Mouse (Mus musculus): Measurements from ENCODE around the gene Mvk. TPM values are rescaled to one million over a fixed set of nuclear protein-coding genes. Genes with fewer than 3 reads are reported as not detected.

Mvk gene
- total RNA-seq (2021) (10 to 100 TPM in 1 of 2 experiments, 1 to 10 TPM in 1; 9.8 to 10.6 TPM), polyA plus RNA-seq (2012; rRNA removed) (10.9 and 12.4 TPM in 2 replicates)
- long read RNA-seq, partial matches to known transcripts = 2 of 5 reads
- long read RNA-seq, other reads (novel, unspliced or antisense) = 1 of 5 reads

DNA sequence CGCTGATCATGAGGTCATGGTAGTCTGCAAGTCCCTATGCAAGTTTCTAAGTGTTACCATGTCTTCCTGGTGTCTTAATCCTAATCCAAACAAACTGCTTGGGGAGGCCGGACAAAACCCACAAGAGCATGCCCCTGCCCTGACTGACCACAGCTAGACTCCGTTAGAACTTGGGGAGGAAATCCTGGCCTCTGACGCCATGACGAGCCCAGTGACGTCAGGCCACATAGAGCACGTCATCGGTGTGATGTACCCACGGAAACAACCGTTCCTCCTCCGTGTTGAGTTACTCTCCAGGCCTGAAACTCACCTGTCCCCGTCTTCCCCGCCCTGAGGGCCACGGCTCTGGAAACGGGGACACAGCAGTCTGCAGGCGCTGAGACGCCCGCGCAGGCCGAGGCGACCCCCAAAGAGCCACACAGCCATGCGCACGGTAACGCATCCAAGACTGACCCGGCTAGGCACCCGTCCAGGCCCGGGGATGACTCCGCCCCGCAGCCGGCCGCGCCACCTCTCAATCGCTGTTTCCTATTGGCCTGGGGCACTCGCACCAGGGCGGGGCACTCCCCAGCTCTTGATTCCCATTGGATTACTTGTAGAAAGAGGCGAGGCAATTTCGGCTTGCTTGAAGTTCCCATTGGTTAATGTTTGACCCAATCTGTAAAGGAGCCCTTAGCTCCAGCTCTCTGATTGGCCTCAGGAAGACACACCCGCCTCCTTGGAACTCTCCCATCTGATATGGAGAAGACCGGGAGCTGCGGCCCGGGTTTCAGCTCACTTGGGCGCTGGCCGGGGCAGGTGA lies at the start of gene Mvk, which contains the start of gene Mmab:
Gene Mvk, plus strand, starts transcription at position 704 of the 802 bp plus-strand sequence.
Gene Mmab, minus strand, starts transcription at position 495 of the 802 bp plus-strand sequence.
- peak; percentile 98 to 99 for DNase-seq
- Histone ChIP-seq H3K36me3 (ENCODE audit: control insufficient read depth, insufficient read depth, low read length) (no peaks in the 10 kb centered on the region), H3K79me2 (replicated peaks; ENCODE audit: control insufficient read depth, insufficient read depth, low read length) (no peaks in the 10 kb centered on the region), H3K4me1 (ENCODE audit: control insufficient read depth, insufficient read depth, low read length) (peaks cover 2% of the 10 kb centered on the region; the same call in 1 of the 2 replicates), H3K27me3 (ENCODE audit: control insufficient read depth, insufficient read depth, low read length) (no peaks in the 10 kb centered on the region), H3K9ac (ENCODE audit: low read depth, low read length) (peak within 1 kb of the TSS; percentile 76), H3K27ac (peak within 1 kb of the TSS; percentile 75), H3K4me3 (peak within 1 kb of the TSS; percentile 78)
- intact Hi-C loops (cut with DNase I) = loop anchor here (5.0 kb wide), 1 partner anchor 671 kb away; the partner anchor contains the start of genes Iscu and Sart3
- TF ChIP-seq POLR2A (IDR thresholded peaks at IDR 0.05; ENCODE audit: insufficient read depth, low read depth, low read length) (peak; percentile 70), CTCF (IDR thresholded peaks at IDR 0.05) (no peak)
- 2% methylated on average over 43 of the region's 43 CpGs for WGBS

DNA sequence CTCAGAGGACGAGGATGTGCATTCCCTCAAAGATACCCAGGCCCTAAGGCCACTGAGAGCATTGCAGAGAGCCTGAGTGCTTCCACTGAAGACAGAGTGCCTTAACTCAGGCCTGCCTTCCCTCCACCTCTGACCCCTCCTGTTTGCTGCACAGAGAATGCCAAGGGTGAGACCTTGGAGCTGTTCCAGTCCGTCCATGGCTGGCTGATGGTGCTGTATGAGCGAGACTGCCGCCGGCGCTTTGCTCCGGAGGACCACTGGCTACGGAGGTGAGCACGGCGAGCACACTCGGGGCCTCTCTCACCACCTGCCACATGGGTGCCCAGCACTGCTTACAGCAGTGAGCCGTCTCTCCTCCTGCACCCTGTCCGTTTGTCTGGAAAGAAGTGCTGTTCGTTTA lies 37.5 kb upstream of the Mvk start:
- no peak overlapping the region for H3K4me3 ChIP-seq
- H3K9ac ChIP-seq (ENCODE audit: low read depth, low read length) = no peak overlapping the region
- no peaks in the 10 kb centered on the region for H3K79me2 ChIP-seq (replicated peaks; ENCODE audit: control insufficient read depth, insufficient read depth, low read length)
- TF ChIP-seq EP300 (IDR thresholded peaks at IDR 0.05; ENCODE audit: insufficient read depth, low read depth, low read length) (no peak), CTCF (IDR thresholded peaks at IDR 0.05) (no peak), POLR2A (IDR thresholded peaks at IDR 0.05; ENCODE audit: insufficient read depth, low read depth, low read length) (no peak)
- intact Hi-C loops (cut with DNase I) = no loop called here
- no peaks in the 10 kb centered on the region for H3K4me1 ChIP-seq (ENCODE audit: control insufficient read depth, insufficient read depth, low read length)
- 85% methylated on average over 14 of the region's 14 CpGs for WGBS
- no peak for DNase-seq
- H3K27me3 ChIP-seq (ENCODE audit: control insufficient read depth, insufficient read depth, low read length) = no peaks in the 10 kb centered on the region
- H3K27ac ChIP-seq = no peak overlapping the region
- H3K36me3 ChIP-seq (ENCODE audit: control insufficient read depth, insufficient read depth, low read length) = no peaks in the 10 kb centered on the region

DNA sequence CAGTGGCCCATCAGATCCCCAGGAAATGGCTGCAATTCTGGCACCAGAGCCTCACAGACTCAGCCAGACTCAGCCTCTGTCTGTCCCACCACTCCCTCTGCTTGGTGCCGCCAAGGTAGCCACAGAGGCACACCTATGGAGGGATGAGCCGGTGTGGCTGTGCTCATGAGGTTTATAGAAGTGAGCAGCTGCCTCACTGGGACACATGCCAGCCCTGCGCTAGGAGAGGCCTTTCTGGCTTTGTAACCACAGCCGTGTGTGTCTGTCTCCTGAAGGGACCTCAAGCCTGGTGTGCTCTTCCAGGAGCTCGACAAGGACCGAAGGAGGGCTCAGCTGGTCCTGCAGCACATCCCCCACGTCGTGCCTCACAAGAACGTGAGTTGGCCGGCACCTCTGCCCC lies 36.8 kb upstream of the Mvk start:
- H3K36me3 ChIP-seq (ENCODE audit: control insufficient read depth, insufficient read depth, low read length) = no peaks in the 10 kb centered on the region
- H3K4me1 ChIP-seq (ENCODE audit: control insufficient read depth, insufficient read depth, low read length) = no peaks in the 10 kb centered on the region
- H3K9ac ChIP-seq (ENCODE audit: low read depth, low read length) = no peak overlapping the region
- TF ChIP-seq EP300 (IDR thresholded peaks at IDR 0.05; ENCODE audit: insufficient read depth, low read depth, low read length) (no peak), CTCF (IDR thresholded peaks at IDR 0.05) (no peak), POLR2A (IDR thresholded peaks at IDR 0.05; ENCODE audit: insufficient read depth, low read depth, low read length) (no peak)
- intact Hi-C loops (cut with DNase I) = no loop called here
- H3K27me3 ChIP-seq (ENCODE audit: control insufficient read depth, insufficient read depth, low read length) = no peaks in the 10 kb centered on the region
- DNase-seq = no peak
- H3K79me2 ChIP-seq (replicated peaks; ENCODE audit: control insufficient read depth, insufficient read depth, low read length) = no peaks in the 10 kb centered on the region
- no peak overlapping the region for H3K27ac ChIP-seq
- whole genome bisulfite sequencing = 76% methylated on average over 10 of the region's 10 CpGs
- H3K4me3 ChIP-seq = no peak overlapping the region

DNA sequence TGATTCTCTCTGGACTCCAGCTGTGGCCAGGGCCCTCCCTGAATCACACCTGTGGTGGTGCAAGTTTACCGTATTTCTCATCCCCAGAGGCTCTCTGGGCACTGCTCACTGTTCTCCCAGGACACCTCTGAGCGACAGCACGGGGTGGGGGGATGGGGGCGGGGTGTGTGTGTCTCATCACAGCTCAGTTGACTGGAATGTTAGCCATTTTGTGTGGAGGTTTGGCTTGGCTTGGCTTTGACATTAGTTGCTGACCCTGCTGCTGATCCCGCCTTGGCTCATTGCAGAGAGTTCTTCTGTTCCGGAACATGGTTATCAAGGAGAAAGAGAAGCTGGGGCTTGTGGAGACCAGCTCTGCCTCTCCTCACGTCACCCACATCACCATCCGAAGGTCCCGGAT lies 36.3 kb upstream of the Mvk start:
- H3K27ac ChIP-seq = no peak overlapping the region
- no peaks in the 10 kb centered on the region for H3K36me3 ChIP-seq (ENCODE audit: control insufficient read depth, insufficient read depth, low read length)

DNA sequence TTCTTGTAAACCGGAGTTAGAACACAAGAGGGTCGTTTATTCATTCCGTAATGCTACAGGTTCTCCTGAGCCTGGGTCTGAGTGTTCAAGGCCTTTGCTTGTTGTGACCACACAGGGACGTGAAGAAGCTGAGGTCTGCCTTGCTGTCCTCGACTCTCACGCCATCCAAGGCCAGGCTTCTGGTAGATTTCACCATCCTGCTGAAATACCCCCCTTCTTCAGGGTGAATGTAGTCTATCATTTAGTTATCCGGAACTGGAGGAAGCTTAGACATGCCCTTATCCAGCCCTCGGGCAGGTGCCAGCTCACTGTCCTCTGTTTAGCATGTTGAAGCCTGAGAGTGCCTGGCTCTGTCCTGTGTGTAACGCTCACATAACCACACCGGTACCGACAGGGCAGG lies 35.2 kb upstream of the Mvk start:
- Histone ChIP-seq H3K4me1 (ENCODE audit: control insufficient read depth, insufficient read depth, low read length) (peaks cover 3% of the 10 kb centered on the region), H3K36me3 (ENCODE audit: control insufficient read depth, insufficient read depth, low read length) (no peaks in the 10 kb centered on the region)

More for the DNA sequence above, 36.3 kb upstream of the Mvk start:
- H3K4me1 ChIP-seq (ENCODE audit: control insufficient read depth, insufficient read depth, low read length) = no peaks in the 10 kb centered on the region
- H3K27me3 ChIP-seq (ENCODE audit: control insufficient read depth, insufficient read depth, low read length) = no peaks in the 10 kb centered on the region
- DNase-seq = no peak
- TF ChIP-seq CTCF (IDR thresholded peaks at IDR 0.05) = no peak
- TF ChIP-seq POLR2A (IDR thresholded peaks at IDR 0.05; ENCODE audit: insufficient read depth, low read depth, low read length) = no peak
- no peak for TF ChIP-seq EP300 (IDR thresholded peaks at IDR 0.05; ENCODE audit: insufficient read depth, low read depth, low read length)
- WGBS = 85% methylated on average over 9 of the region's 9 CpGs
- no peak overlapping the region for H3K9ac ChIP-seq (ENCODE audit: low read depth, low read length)
- intact Hi-C loops (cut with DNase I) = no loop called here
- no peaks in the 10 kb centered on the region for H3K79me2 ChIP-seq (replicated peaks; ENCODE audit: control insufficient read depth, insufficient read depth, low read length)
- H3K4me3 ChIP-seq = no peak overlapping the region

DNA sequence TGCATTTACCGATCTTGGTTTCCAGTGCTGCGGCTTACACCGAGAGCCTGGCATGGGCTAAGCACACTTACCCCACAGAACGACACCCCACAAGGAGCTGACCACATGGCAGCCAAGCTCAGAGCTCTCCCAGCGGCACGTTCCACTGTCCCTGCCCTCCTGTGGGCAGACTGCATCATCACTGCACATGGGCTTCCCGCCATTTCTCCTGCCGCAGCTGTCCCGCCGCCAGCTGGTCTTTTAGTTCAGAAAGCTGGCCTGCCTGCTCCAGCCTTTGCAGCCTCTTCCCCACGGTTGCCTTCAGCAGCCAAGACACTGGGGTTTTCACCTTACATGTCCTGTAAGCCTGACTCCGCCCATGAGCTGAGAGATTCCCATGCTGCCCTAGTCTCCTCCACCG lies 33.6 kb upstream of the Mvk start:
- no peak overlapping the region for H3K9ac ChIP-seq (ENCODE audit: low read depth, low read length)

More for the DNA sequence above, 35.2 kb upstream of the Mvk start:
- Histone ChIP-seq H3K79me2 (replicated peaks; ENCODE audit: control insufficient read depth, insufficient read depth, low read length) (no peaks in the 10 kb centered on the region), H3K4me3 (no peak overlapping the region), H3K27ac (no peak overlapping the region), H3K27me3 (ENCODE audit: control insufficient read depth, insufficient read depth, low read length) (no peaks in the 10 kb centered on the region), H3K9ac (ENCODE audit: low read depth, low read length) (no peak overlapping the region)
- intact Hi-C loops (cut with DNase I) = no loop called here
- 91% methylated on average over 11 of the region's 11 CpGs for WGBS
- TF ChIP-seq EP300 (IDR thresholded peaks at IDR 0.05; ENCODE audit: insufficient read depth, low read depth, low read length) (no peak), CTCF (IDR thresholded peaks at IDR 0.05) (no peak), POLR2A (IDR thresholded peaks at IDR 0.05; ENCODE audit: insufficient read depth, low read depth, low read length) (no peak)
- no peak for DNase-seq

More for the DNA sequence above, 33.6 kb upstream of the Mvk start:
- Histone ChIP-seq H3K27ac (no peak overlapping the region), H3K4me1 (ENCODE audit: control insufficient read depth, insufficient read depth, low read length) (peaks cover 3% of the 10 kb centered on the region), H3K27me3 (ENCODE audit: control insufficient read depth, insufficient read depth, low read length) (no peaks in the 10 kb centered on the region), H3K4me3 (no peak overlapping the region), H3K79me2 (replicated peaks; ENCODE audit: control insufficient read depth, insufficient read depth, low read length) (no peaks in the 10 kb centered on the region), H3K36me3 (ENCODE audit: control insufficient read depth, insufficient read depth, low read length) (no peaks in the 10 kb centered on the region)
- TF ChIP-seq EP300 (IDR thresholded peaks at IDR 0.05; ENCODE audit: insufficient read depth, low read depth, low read length) (no peak), POLR2A (IDR thresholded peaks at IDR 0.05; ENCODE audit: insufficient read depth, low read depth, low read length) (no peak), CTCF (IDR thresholded peaks at IDR 0.05) (no peak)
- intact Hi-C loops (cut with DNase I) = no loop called here
- no peak for DNase-seq
- 88% methylated on average over 13 of the region's 13 CpGs for WGBS

Measured in heart, adult 2 months (tissue).